Mouse (Mus musculus): ENCODE measurements around the gene Kcnab1.
"Not testable (repeated sequence)": the region's sequence is repeated elsewhere in the genome, so short reads cannot be mapped to it uniquely, and the experiment has no call there.

Kcnab1 gene

GRCm38 (mm10) chr3:65363438-65363837 is 254.3 kb downstream of the Kcnab1 start:
- in situ Hi-C loops (cut with MboI, MseI): loop anchor here (25.0 kb wide), 1 partner anchor 1376 kb away; the partner anchor contains the start of gene Gmps

- in situ Hi-C loops (cut with MboI, MseI): loop anchor here (25.0 kb wide), 1 partner anchor 1378 kb away; the partner anchor contains the start of gene Gmps
Observed at GRCm38 (mm10) chr3:65365184-65365583, 256.0 kb downstream of the Kcnab1 start.

- in situ Hi-C loops (cut with MboI, MseI): loop anchor here (25.0 kb wide), 1 partner anchor 1379 kb away; the partner anchor contains the start of gene Gmps
Observed at GRCm38 (mm10) chr3:65365921-65366710, 256.9 kb downstream of the Kcnab1 start.

- in situ Hi-C loops (cut with MboI, MseI): loop anchor here (25.0 kb wide), 1 partner anchor 1381 kb away; the partner anchor contains the start of gene Gmps
Observed at GRCm38 (mm10) chr3:65367944-65368343, 258.8 kb downstream of the Kcnab1 start.

- in situ Hi-C loops (cut with MboI, MseI): loop anchor here (25.0 kb wide), 1 partner anchor 1385 kb away; the partner anchor contains the start of gene Gmps
Observed at GRCm38 (mm10) chr3:65372552-65372951, 263.4 kb downstream of the Kcnab1 start.

GRCm38 (mm10) chr3:65373594-65374182 is 264.5 kb downstream of the Kcnab1 start:
- in situ Hi-C loops (cut with MboI, MseI): loop anchor here (25.0 kb wide), 1 partner anchor 1386 kb away; the partner anchor contains the start of gene Gmps

GRCm38 (mm10) chr3:65374729-65375128 is 265.5 kb downstream of the Kcnab1 start:
- in situ Hi-C loops (cut with MboI, MseI): loop anchor here (25.0 kb wide), 1 partner anchor 1387 kb away; the partner anchor contains the start of gene Gmps

GRCm38 (mm10) chr3:65378724-65379123 is 269.5 kb downstream of the Kcnab1 start:
- in situ Hi-C loops (cut with MboI, MseI): no loop called here

- in situ Hi-C loops (cut with MboI, MseI): no loop called here
Observed at GRCm38 (mm10) chr3:65379884-65380539, 270.8 kb downstream of the Kcnab1 start.

- in situ Hi-C loops (cut with MboI, MseI): no loop called here
Observed at GRCm38 (mm10) chr3:65381094-65381493, 271.9 kb downstream of the Kcnab1 start.

GRCm38 (mm10) chr3:65384431-65384830 is 275.2 kb downstream of the Kcnab1 start:
- in situ Hi-C loops (cut with MboI, MseI): no loop called here

GRCm38 (mm10) chr3:65385771-65386170 is 276.6 kb downstream of the Kcnab1 start:
- in situ Hi-C loops (cut with MboI, MseI): loop anchor here (5.0 kb wide), 1 partner anchor 547 kb away; no protein-coding TSS in a partner anchor

- in situ Hi-C loops (cut with MboI, MseI): no loop called here
Observed at GRCm38 (mm10) chr3:65391222-65391783, 282.1 kb downstream of the Kcnab1 start.

- in situ Hi-C loops (cut with MboI, MseI): no loop called here
Observed at GRCm38 (mm10) chr3:65391784-65392420, 282.7 kb downstream of the Kcnab1 start.

GRCm38 (mm10) chr3:65392421-65392817 is 283.2 kb downstream of the Kcnab1 start, which contains the start of gene Ssr3:
Gene Ssr3 (minus strand): TSS chr3:65392623.
- in situ Hi-C loops (cut with MboI, MseI): no loop called here

GRCm38 (mm10) chr3:65395111-65395510 is 285.9 kb downstream of the Kcnab1 start:
- in situ Hi-C loops (cut with MboI, MseI): not testable (repeated sequence)

GRCm38 (mm10) chr3:65396835-65397504 is 287.8 kb downstream of the Kcnab1 start:
- in situ Hi-C loops (cut with MboI, MseI): no loop called here

GRCm38 (mm10) chr3:65397566-65397965 is 288.4 kb downstream of the Kcnab1 start:
- in situ Hi-C loops (cut with MboI, MseI): no loop called here

GRCm38 (mm10) chr3:65405781-65406180 is 296.6 kb downstream of the Kcnab1 start:
- in situ Hi-C loops (cut with MboI, MseI): loop anchor here (5.0 kb wide), 1 partner anchor 82 kb away; no protein-coding TSS in a partner anchor

GRCm38 (mm10) chr3:65407891-65408290 is 298.7 kb downstream of the Kcnab1 start:
- in situ Hi-C loops (cut with MboI, MseI): loop anchor here (5.0 kb wide), 1 partner anchor 79 kb away; no protein-coding TSS in a partner anchor

Data from T-helper 1 cell (primary cell).